Mouse (Mus musculus) thymus, adult 2 months (tissue): Measurements from ENCODE around the gene Lin28a.

Experiments used
- CTCF ChIP-seq: fragments of 200-500 bp; IDR thresholded peaks from 2 replicates; pipeline ENCODE4 v1.5.1; 2012; ENCODE audit warnings: mild to moderate bottlenecking, control low read depth, low read length, moderate library complexity, borderline replicate concordance; ENCODE audit not compliant: control insufficient read depth, poor library complexity, insufficient read depth; ENCODE audit errors: extremely low read depth
- POLR2A ChIP-seq: fragments of 200-500 bp; IDR thresholded peaks from 2 replicates; pipeline ENCODE4 v1.6.1; 2012; ENCODE audit warnings: mild to moderate bottlenecking, low read length, control low read depth, moderate library complexity; ENCODE audit not compliant: control insufficient read depth, poor library complexity, insufficient read depth; ENCODE audit errors: extremely low read depth

- no peak for TF ChIP-seq CTCF
- no peak for TF ChIP-seq POLR2A
These were observed 23.9 kb downstream of the Lin28a start for GRCm38 (mm10) chr4:133994697-133995096.
